Mouse (Mus musculus) gastrocnemius, postnatal 4 days (tissue): Measurements from ENCODE around the gene Aif1. TPM values are rescaled to one million over a fixed set of nuclear protein-coding genes. Genes with fewer than 3 reads are reported as not detected.

ENCODE experiments used
- DNase-seq, 2 experiments: peaks; one replicate each; pipeline ENCODE4 v3.0.0; 2021 to 2022; ENCODE audit warnings: low spot score in 2 of 2, mixed read lengths in 2 of 2
- total RNA-seq, 2 experiments: library from RNA; stranded (reverse); gene quantifications; 2 replicates each; pipeline ENCODE4 v1.2.3; 2021

Aif1 gene
- total RNA-seq, 2 experiments from 2014 or later = 6.0 to 6.3 TPM

DNA sequence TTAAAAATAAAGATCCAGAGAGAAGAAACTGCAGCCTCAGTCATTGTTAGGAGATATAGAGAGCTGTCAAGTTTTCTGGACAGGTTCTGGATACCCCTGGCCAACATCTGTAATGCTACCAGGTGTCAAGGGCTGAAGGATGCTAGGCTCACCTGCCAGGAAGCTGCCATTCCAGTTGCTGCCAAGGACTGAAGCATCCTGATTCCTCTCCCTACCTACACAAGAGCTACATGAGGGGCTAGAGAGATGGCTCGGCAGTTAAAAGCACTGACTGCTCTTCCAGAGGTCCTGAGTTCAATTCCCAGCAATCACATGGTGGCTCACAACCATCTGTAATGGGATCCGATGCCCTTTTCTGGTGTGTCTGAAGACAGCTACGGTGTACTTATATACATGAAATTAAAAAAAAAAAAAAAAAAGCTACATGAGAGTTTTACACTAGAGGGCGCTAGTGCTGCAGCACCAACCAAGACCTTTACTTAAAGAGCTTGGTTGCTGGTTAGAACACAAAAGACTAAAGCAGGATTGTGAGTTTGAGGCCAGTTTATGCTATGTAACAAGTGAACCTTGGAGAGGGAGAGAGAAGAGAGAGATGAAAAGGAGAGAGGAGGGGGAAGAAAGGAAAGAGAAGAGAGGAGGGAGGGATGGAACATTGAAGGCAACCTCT is 7.2 kb downstream of the Aif1 start:
- no peak for DNase-seq

DNA sequence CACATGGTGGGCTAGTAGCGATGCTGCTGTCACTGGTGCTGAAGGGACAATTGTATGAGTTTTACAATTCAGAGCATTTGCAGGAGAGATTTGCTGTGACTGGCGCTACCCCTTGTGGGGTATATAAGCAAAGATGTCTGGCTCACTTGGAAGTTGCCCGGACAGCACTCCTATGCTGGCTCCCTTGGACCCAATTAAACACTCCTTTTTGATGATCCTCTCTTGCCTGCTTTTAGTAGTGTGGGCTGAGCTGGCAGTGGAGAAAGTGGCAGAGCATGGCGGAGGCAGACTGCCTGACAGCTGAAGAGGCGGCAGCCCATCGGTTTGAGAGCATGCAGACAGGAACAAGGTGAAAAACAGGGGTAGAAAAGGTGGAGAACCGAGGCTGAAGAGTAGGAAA is 8.1 kb downstream of the Aif1 start:
- no peak for DNase-seq

DNA sequence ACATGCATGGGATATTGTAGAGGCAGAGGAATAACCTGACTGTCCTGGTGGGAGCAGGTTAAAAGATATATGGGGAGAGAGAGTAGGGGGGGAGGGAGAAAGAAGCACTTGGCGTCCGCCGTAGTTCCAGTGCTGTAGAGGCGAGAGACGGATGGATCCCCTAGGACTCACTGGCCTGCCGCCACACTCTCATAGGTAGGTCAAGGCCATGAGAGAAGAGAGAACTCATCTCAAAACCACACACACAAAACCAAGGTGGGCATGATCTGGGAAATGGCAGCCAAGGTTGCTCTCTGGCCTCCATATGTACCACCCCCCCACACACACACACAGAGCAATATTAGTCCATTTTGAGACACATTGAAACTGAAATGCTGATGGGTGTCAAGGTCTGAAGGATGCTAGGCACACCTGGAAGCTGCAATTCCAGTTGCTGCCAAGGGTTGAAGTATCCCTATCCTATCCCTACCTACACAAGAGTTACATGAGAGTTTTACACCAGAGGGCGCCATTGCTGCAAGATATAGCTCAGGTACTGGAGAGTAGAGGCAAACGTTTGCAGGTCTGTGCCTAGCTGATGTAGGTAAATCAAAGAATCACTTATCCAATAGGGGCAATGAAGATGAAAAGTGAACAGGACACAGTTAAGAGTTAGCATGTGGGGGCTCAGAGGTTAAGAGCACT is 9.4 kb downstream of the Aif1 start:
- DNase-seq = no peak

DNA sequence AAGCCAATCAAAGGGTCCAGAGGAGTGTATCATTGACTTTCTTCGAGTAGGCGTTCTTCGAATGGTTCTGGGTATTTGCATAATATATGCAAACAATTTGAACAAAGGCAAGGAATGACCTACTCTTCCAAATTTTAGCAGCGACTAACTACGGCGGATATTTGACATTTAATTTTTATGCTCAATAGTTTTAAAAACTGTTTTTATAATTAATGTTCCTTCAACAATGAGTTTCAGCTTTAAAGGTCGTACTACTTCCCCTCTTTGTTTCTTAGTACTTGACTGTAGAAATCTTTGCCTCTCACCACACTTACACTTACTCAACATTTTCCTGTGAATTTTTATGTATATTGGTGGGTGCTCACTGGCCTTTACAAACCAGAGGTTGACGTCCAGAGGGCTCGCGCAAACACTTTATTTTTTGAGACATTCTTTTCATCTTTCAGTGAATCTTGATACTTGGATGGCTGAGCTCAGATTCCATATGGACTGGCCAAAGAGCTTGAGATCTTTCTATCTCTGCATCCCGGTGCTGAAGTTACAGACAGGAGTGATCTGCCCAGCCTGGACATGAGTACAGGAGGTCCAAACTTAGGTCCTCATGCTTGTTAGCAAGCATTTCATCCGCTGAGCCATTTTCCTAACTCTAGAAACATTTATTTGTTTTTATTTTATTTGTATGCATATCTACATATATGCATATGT is 10.3 kb downstream of the Aif1 start:
- no peak for DNase-seq

DNA sequence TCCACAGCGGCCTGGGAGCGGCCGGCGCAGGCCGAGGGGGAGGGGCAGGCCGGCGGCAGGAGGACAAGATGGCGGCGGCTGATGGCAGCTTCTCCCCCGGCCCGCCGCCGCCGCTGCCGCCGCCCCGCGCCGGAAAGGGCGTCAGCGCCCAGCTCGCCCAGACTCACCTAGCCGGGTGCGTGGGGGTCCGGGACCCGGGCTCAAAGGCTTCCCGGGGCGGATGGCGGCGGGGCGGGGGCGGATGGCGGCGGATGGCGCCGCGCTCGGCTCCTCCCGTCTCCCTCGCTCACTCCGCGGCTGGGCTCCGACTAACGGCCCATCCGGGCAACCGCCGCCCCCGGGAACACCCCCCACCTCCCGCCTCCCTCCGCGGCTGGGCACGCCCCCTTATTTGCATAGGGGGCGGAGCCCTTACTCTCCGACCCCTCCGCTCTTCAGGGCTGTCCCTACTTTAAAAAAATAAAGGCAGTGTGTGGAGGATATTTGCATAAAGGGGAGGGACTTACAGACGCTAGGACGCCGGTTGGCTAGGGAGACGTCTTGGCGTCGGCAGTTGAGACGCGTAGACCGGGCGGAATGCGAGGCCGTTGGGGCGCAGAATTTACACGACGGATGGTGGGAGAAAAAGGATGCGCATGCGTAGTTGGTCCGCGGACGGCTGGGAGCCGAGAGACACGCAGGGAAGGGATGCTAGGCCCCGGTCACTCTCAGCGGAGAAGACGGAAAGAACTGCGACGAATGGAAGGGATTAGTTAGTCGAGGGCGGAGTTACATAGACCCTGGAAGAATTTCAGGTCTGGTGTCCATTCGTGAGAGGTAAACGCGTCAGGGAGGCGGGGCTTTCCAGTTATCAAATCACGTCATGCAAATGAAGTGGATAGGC is 11.1 kb downstream of the Aif1 start, which contains the start of gene Prrc2a:
Gene Prrc2a, minus strand, starts transcription at position 330 of the 883 bp plus-strand sequence.
- peak; percentile 92 to 98 for DNase-seq

DNA sequence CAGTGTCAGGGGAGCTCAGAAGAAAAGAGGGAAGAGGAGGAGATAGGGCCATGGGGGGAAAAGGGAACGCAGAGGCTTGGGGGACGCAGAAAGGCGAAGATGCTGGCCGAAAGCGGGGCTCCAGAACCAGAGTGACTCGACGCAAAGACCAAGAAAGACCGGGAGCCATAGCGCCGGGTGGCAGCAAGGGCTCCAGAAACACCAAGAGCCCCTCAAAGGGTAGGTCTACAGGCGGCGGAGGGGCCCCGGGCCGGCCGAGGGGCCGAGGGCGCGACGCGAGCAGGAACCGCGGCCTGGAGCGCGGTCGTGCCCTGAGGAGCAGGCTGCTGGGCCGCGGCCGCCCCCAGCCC is 11.7 kb downstream of the Aif1 start:
- DNase-seq = no peak

DNA sequence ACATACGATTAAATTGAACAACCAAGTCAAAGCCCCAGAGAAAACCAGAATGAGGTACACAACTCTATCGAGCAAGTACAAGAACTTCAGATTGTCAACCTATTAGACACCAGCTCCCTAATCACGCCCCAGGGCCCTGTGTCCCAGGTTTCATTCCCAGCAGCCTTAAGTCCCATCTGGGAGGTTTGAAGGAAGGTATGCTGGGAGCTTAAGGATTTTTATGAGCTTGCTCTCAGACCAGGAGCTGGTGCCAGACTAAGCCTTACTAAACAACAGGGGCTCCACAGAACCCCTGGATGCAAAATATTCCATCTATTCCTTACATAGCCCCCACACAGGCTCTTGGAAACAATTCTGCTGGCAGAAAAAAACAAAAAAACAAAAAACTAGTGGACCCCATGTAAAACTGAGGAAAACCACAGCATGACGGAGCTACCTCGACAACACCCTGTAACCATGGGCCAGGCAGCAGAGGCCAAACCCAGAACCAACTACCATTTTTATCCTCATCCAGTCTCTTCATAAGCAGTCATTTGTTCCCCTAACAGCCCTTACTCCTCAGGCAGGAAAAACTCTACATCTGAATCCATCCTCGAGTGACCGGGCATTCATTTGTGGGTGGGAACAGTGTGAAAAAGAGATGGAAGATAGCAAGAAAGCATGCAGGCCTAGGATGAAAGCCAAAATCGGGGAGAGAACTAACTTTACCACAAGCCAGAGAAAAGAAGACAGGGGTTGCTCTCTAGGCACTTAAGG is 12.4 kb downstream of the Aif1 start:
- no peak for DNase-seq

DNA sequence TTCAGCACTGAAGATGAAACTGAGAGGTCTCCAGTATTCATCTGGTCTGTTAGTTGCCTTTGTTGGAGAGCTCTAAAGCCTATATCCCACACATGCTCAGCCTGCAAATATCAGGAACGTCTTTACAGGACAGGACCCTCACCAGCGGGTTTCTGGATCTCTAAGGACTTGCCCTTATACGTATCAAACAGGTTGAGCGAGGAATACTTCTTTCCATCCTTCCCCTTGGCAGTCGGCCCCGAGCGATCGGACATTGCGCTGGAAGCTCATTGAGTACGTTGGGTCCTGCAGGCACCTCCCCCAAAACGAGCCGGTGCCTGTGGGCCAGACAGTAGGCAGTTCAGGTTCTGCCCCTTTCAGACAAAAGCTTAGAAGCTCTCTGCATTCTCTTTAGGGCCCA is 13.1 kb downstream of the Aif1 start:
- no peak for DNase-seq

DNA sequence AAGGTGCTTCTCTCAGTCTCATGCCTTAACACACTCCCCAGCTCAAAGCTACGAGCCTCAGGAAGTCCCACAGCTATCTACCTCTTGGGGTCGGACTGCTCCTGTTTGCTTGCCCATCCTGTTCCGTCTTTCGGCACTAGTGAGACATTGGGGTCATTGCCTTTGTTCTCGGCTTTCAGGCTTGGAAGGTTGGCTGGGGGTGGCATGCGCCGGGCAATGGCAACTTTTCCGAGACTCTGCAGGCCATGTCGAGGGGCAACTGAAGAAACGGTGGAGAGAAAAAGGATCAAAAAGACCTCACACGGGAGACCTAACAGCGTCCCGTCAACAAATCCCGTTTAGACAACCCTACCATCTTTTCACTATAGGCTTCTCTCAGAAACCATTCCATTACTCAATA is 13.7 kb downstream of the Aif1 start:
- DNase-seq = no peak

DNA sequence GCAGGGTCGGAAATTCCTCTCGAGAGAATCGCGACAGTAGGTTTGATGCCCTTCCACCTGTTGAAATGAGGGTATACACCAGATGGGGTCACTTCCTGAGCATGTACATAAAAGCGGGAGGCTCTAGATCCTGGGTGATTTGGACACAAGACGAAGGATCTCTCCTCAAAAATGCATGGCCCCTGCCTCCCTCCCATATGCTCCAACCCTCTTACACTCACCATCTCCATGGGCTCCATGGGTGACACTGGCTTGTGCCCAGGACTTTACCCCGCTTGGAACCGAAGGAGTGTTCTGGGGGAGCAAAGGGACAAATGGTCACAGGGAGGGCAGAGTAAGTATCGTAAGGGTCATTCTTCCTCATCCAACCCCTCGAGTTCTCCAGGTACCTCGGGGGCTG is 14.4 kb downstream of the Aif1 start:
- DNase-seq = no peak

DNA sequence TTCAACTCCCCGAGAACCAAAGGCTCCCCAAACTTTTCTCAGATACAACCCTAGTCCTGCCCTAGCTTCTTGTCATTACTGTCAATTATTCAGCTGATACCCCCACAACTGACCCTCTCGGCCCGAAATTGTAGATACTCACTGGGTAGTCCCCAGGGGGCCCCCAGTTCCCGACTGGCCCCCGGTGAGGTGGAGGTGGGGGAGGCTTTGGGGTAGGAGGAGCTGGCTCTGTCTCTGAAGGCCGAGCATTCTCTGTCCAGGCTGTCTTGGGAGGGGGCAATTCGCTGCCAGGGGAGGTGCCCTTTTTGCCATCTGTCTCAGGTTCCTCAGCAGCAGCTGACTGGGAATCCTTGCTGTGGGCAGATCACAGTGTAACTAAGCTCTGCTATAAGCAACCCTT is 16.2 kb downstream of the Aif1 start:
- no peak for DNase-seq

DNA sequence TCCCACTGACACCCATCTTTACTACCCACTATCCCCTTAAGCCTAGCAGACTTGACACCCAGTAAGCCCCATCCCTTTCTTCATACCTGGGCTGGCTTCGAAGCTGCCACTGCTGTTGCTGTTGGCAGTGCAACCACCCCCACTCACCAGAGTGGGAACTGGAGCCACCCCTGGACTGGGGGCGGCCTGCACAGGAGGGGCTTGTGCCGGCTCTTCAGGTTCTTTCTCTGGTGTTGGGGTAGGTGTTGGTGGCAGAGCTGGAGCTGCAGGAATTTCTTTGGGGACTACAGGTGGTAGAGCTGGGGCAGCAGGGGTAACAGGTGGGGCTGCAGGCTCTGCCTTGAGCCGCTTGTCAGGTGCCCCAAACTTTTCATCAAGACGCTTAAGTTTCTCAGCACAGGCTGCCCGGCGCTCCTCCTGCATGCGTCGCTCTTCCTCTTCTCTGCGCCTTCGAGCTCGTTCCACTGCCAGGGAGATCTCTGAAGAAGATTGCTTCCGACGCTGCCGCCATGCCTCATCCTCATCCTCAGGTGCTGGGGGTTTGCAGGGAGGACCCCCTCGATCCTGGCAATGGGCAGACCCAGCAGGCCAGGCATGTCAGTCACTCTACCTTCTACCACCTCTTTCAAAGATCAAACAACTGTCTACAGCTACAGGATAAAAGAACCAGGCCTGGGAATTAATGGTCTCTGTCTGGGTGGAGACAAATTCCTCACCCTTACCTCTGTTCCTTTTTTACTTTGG is 16.8 kb downstream of the Aif1 start:
- DNase-seq = no peak

DNA sequence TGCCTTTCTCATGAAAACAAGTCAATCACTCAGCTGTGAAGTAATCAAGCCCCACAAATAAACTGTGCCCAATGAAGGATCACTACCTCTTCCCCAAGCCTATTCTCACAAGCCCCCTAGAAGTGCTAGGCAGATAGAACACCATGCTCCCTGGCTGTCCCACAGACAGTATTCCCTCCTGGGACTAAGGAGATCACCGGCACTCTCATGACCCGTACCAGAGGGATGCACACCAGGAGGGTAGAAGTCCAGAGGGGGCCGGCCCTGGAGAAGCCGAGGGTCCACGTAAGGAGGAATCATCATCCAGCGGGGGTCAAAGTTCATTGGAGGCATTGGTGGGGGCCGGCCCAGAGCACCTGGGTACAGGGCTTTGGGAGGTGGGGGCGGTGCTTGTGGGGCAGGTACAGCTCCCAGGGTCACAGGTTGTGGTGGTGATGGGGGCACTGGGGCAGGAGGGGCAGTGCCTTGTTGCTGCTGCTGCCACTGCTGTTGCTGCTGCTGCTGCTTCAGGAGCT is 18.1 kb downstream of the Aif1 start:
- DNase-seq = no peak

DNA sequence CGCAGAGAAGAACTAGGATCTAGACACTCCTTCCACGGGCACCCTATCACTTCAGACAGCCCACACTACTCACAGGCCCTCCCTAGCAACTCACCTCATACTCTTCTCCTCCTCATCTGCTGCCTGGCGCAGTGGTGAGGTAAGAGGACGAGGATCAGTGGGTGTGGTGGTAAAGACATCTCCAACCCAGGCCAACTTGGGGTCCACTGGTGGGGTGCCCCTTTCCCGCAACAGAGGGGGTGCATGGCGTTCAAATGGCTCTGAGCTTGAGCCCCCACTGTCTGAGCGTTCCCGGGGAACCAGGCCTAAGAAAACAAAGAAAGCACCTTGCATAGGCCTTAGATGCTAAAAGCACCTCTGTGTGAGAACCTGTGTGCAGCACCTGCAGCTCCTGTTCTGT is 18.6 kb downstream of the Aif1 start:
- DNase-seq = no peak

DNA sequence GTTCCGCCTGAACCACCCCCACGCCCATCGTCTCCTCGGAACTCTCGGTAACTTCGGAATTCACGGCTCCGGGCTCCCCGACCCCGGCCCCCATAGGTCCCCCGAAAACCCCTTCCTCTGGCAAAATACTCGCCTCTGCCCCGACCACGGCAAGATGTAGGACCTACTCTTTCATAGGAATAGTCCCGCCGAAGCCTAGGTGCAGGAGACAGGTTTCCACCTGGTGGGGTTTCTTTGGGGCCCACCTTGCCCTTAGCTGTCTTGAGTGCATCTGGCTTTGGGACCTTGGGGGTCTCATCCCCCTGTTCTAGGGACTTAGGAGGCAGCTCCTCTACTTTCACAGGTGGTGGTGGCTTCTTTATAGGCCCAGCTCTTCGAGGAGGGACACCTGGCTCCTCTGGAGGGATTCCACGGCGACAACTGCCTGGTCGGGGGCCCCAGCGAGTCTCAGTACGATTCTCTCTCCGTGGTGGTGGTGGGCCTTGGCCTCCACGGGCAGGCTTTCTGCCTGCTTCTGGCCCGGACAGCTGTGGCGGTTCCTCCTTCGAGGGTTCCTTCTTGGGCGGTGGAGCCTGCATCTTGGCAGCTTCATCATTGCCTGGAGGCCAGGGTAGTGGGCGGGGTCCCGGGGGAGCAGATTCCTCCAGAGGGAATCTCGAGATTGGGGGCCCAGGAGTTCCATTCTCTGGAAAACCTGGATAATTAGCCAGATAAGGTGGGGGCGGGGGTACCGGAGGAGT is 19.2 kb downstream of the Aif1 start:
- no peak for DNase-seq

DNA sequence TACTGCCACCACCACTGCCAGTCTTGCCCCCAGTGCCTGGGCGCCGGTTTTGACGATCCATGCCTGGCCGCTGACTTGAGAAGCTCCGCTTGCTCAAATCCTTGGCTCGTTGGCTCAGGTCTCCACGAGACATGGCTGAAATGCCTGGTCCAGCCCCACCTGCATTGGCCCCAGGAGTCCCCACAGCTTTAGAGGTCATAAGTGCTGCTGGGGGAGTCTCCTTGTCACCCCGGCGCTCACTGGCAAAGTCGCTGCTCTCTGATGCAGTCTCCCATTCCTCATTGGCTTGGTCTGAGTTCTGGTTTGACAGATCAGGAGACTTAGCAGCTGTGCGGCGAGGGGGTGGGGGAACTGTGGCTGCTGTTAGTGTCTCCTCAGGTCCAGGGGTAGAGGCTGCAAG is 20.4 kb downstream of the Aif1 start:
- no peak for DNase-seq

DNA sequence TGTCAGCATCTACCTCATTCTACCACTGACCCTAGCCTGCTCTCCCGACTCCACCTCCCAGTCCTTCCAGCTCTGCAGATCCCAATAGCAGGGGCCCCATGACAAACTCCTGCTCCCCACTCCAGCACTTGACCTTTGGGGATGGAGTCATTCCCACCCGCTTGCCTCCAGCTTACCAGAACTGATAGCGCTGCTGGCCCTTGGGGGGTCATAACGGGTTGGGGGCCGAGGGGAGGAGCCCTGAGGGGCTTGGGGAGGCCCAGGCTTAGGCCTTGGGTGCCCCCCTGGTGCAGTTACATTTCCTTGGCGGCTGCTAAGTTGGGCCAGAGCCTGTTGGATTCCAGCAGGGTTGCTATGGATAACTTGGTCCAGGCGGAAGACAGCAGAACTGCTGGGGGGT is 21.3 kb downstream of the Aif1 start:
- DNase-seq = no peak

DNA sequence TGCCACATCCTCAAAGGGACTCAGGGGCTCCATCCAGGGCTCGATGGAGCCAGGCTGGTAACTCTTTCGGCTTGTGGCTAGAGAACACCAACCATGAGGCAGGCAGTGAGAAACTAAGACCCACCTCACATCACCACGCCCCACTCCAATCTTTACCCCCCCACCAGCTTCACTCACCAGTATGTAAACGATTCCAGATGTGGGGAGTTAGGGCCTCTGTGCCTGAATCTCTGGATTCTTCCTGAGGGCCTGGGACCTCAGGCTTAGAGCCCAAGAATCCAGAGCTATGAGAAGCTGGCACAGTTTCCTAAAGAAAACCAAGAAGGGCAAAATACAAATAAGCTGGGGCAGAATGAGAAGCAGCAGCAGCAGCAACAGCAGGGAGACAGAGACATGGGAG is 21.9 kb downstream of the Aif1 start:
- no peak for DNase-seq

DNA sequence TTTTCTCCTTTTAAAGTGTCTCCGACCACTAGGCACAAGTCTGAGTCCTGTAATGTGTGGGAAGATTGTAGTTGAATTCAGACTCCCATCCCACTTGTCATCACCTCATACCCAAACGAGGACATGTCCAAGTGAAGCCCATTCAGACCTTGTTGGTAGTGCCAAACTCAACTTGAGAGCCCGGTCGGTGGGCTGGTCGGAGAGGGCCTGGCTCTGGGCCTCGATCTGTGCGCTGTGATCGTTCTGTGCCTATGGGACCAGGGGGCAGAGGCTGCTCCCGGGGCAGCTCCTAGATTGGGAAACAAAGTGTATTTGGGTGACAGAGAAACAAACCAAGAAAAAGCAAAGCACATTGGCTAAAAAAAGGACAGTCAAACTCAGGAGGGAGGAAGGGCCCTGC is 22.8 kb downstream of the Aif1 start:
- no peak for DNase-seq
